Mouse (Mus musculus): ENCODE measurements around the gene Tacr1. TPM values are rescaled to one million over a fixed set of nuclear protein-coding genes. Genes with fewer than 3 reads are reported as not detected.

Gene Tacr1
- polyA plus RNA-seq, 1 experiment from 2014 or later: 0.17 TPM

GRCm38 (mm10) chr6:82609339-82609926 lies 207.3 kb downstream of the Tacr1 start:
- WGBS: 81% methylated on average over 7 of the region's 7 CpGs
- Histone ChIP-seq H3K4me2 (no peak overlapping the region), H3K4me3 (no peak overlapping the region), H3K36me3 (no peaks in the 10 kb centered on the region), H3K4me1 (replicated peaks) (no peaks in the 10 kb centered on the region), H3K27ac (ENCODE audit: poor library complexity, severe bottlenecking) (no peak overlapping the region), H3K9ac (no peak overlapping the region), H3K27me3 (replicated peaks) (no peaks in the 10 kb centered on the region), H3K9me3 (replicated peaks) (peaks cover 5% of the 10 kb centered on the region; the same call in 1 of the 2 replicates)
- ATAC-seq (ENCODE audit: insufficient number of reproducible peaks, low FRiP score): no peak
